ENCODE assay signal across 50 mouse cellular contexts in the genomic region with DNA sequence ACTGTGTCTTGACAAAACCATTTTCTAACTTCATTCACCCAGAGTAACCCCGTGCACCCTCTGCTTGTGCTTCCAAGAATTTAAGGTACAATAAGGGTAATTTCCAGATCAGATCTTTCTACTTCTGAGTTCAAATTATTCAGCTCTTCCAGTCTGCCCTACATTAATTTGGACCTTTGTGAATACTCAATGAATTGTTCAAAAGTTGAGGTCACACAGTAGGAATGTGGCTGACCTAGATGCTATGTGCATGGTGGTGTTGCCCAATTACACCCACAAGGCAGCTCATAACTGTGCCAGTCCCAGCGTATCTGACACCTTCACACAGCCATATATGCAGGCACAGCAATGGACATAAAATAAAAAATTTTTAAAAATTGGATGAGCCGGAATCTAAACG. TPM values are rescaled to one million over a fixed set of nuclear protein-coding genes. Genes with fewer than 3 reads are reported as not detected.
"Had no signal": no experiment of that assay in that cellular context is flagged by ENCODE, and none has a peak within 500 bp of the region (broad histone marks: within the 10 kb centered on the region; RNA-seq: fewer than 3 reads in every experiment).

No protein-coding gene starts in this region.

- ATAC-seq: hindbrain, embryonic 16.5 days; hindbrain, postnatal 0 days; inflammation-experienced regulatory T-cells, adult 6 months; intestine, embryonic 16.5 days; intestine, postnatal 0 days had no signal

- H3K9me3 ChIP-seq: heart, embryonic 10.5 days; heart, embryonic 13.5 days; heart, embryonic 15.5 days; hindbrain, embryonic 10.5 days; hindbrain, embryonic 12.5 days; hindbrain, embryonic 13.5 days; hindbrain, embryonic 15.5 days; kidney, embryonic 15.5 days had no signal

- H3K4me1 ChIP-seq: heart, embryonic 10.5 days; heart, embryonic 12.5 days; heart, embryonic 13.5 days; heart, embryonic 15.5 days; hindbrain, embryonic 10.5 days; hindbrain, embryonic 12.5 days; hindbrain, embryonic 13.5 days; hindbrain, embryonic 15.5 days; kidney, embryonic 15.5 days had no signal

- H3K4me2 ChIP-seq: heart, embryonic 11.5 days; heart, embryonic 12.5 days; heart, embryonic 13.5 days; heart, embryonic 15.5 days; hindbrain, embryonic 12.5 days; hindbrain, embryonic 13.5 days; hindbrain, embryonic 14.5 days; hindbrain, embryonic 15.5 days; kidney, embryonic 15.5 days had no signal

- H3K27ac ChIP-seq: heart, embryonic 10.5 days; heart, embryonic 13.5 days; heart, embryonic 15.5 days; hindbrain, embryonic 10.5 days; hindbrain, embryonic 12.5 days; hindbrain, embryonic 13.5 days; hindbrain, embryonic 14.5 days; hindbrain, embryonic 15.5 days; hindbrain, postnatal 0 days; kidney, embryonic 15.5 days; kidney, postnatal 0 days; layer of hippocampus, adult 2 months; left cerebral cortex, adult 2 months had no signal

- H3K4me3 ChIP-seq: heart, embryonic 10.5 days; heart, embryonic 12.5 days; heart, embryonic 13.5 days; heart, embryonic 15.5 days; hindbrain, embryonic 10.5 days; hindbrain, embryonic 12.5 days; hindbrain, embryonic 13.5 days; hindbrain, embryonic 15.5 days; kidney, embryonic 15.5 days; layer of hippocampus, adult 2 months; left cerebral cortex, adult 2 months had no signal

- DNase-seq: heart, postnatal 10 days; heart, postnatal 14 days; heart, postnatal 4 days; kidney, adult 11 months; kidney, adult 18-20 months; kidney, adult 2 months; kidney, adult 8-10 months; kidney, adult 9 months; kidney, postnatal 10 days; kidney, postnatal 14 days; kidney, postnatal 25 days; kidney, postnatal 36 days; kidney, postnatal 4 days; layer of hippocampus, adult 9-11 months; layer of hippocampus, postnatal 36 days had no signal

- H3K27me3 ChIP-seq: heart, embryonic 12.5 days; heart, embryonic 13.5 days; heart, embryonic 15.5 days; hindbrain, embryonic 12.5 days; hindbrain, embryonic 13.5 days; hindbrain, embryonic 15.5 days; kidney, embryonic 15.5 days had no signal

- H3K9ac ChIP-seq: heart, embryonic 12.5 days; heart, embryonic 13.5 days; heart, embryonic 15.5 days; hindbrain, embryonic 12.5 days; hindbrain, embryonic 13.5 days; hindbrain, embryonic 14.5 days; hindbrain, embryonic 15.5 days; kidney, embryonic 15.5 days had no signal

RNA-seq across cellular contexts. Expression of a gene that starts 30.4 kb away (rescaled TPM):
- total RNA-seq: heart, postnatal 10 days; heart, postnatal 14 days; heart, postnatal 25 days; heart, postnatal 4 days; hematopoietic stem cell, adult 5-6 weeks; hindbrain, postnatal 0 days; layer of hippocampus, adult 18-20 months; layer of hippocampus, adult 2 months; layer of hippocampus, adult 8-10 months; layer of hippocampus, postnatal 14 days; layer of hippocampus, postnatal 25 days; layer of hippocampus, postnatal 36 days; left cerebral cortex, adult 18-20 months; left cerebral cortex, adult 2 months; left cerebral cortex, adult 8-10 months had no signal
- polyA plus RNA-seq: heart, embryonic 11.5 days; heart, embryonic 12.5 days; heart, embryonic 13.5 days; heart, embryonic 14.5 days; heart, embryonic 15.5 days; heart, embryonic 16.5 days; heart, postnatal 0 days; hindbrain, embryonic 11.5 days; hindbrain, embryonic 12.5 days; hindbrain, embryonic 13.5 days; hindbrain, embryonic 15.5 days; hindbrain, embryonic 16.5 days; hindbrain, postnatal 0 days; inflammation-experienced regulatory T-cells, adult 6 months; intestine, embryonic 14.5 days; intestine, postnatal 0 days; kidney, adult 2 months; kidney, embryonic 14.5 days; kidney, embryonic 15.5 days; kidney, embryonic 16.5 days; kidney, postnatal 0 days; large intestine, adult 2 months had no signal
